Mouse (Mus musculus): ENCODE measurements at regions not wholly inside any gene's neighbourhood (a gene's known extent, or its start where the extent isn't known, plus 50 kb on each side); places are given as distances from the start of the nearest gene placed in this dataset.

- Histone ChIP-seq H3K27ac (peak overlapping the region; percentile 12), H3K4me3 (no peak overlapping the region)
- no peak for TF ChIP-seq CTCF (IDR thresholded peaks at IDR 0.05)
- intact Hi-C loops (cut with DNase I) = no loop called here
- no peak for DNase-seq
Observed at GRCm38 (mm10) chr3:149330041-149330440, 339.7 kb upstream of the Adgrl2 start.

- no peak for DNase-seq
- Histone ChIP-seq H3K4me3 (no peak overlapping the region), H3K27ac (peak overlapping the region; percentile 12; the same call in 1 of the 2 replicates)
- intact Hi-C loops (cut with DNase I) = no loop called here
- TF ChIP-seq CTCF (IDR thresholded peaks at IDR 0.05) = no peak
Observed at GRCm38 (mm10) chr3:149329615-149330014, 339.3 kb upstream of the Adgrl2 start.

- H3K27ac ChIP-seq = no peak overlapping the region
- DNase-seq = no peak
- no peak for TF ChIP-seq CTCF (IDR thresholded peaks at IDR 0.05)
- no peak overlapping the region for H3K4me3 ChIP-seq
- intact Hi-C loops (cut with DNase I) = no loop called here
Observed at GRCm38 (mm10) chr3:149326664-149327063, 336.3 kb upstream of the Adgrl2 start.

GRCm38 (mm10) chr3:149324088-149324487, 333.7 kb upstream of the Adgrl2 start:
- DNase-seq = no peak
- Histone ChIP-seq H3K4me3 (no peak overlapping the region), H3K27ac (no peak overlapping the region)
- intact Hi-C loops (cut with DNase I) = no loop called here
- TF ChIP-seq CTCF (IDR thresholded peaks at IDR 0.05) = no peak

GRCm38 (mm10) chr3:149318728-149319127, 328.4 kb upstream of the Adgrl2 start:
- no peak overlapping the region for H3K4me3 ChIP-seq
- intact Hi-C loops (cut with DNase I) = no loop called here

GRCm38 (mm10) chr3:149314258-149314657, 323.9 kb upstream of the Adgrl2 start:
- DNase-seq = no peak
- Histone ChIP-seq H3K4me3 (no peak overlapping the region), H3K27ac (no peak overlapping the region)
- intact Hi-C loops (cut with DNase I) = no loop called here
- TF ChIP-seq CTCF (IDR thresholded peaks at IDR 0.05) = no peak

More at GRCm38 (mm10) chr3:149318728-149319127, 328.4 kb upstream of the Adgrl2 start:
- no peak overlapping the region for H3K27ac ChIP-seq
- DNase-seq = no peak
- no peak for TF ChIP-seq CTCF (IDR thresholded peaks at IDR 0.05)

GRCm38 (mm10) chr3:149313217-149313616, 322.9 kb upstream of the Adgrl2 start:
- TF ChIP-seq CTCF (IDR thresholded peaks at IDR 0.05) = no peak
- H3K4me3 ChIP-seq = no peak overlapping the region
- H3K27ac ChIP-seq = no peak overlapping the region
- intact Hi-C loops (cut with DNase I) = no loop called here
- DNase-seq = no peak

- TF ChIP-seq CTCF (IDR thresholded peaks at IDR 0.05) = no peak
- Histone ChIP-seq H3K27ac (no peak overlapping the region), H3K4me3 (no peak overlapping the region)
- no peak for DNase-seq
- intact Hi-C loops (cut with DNase I) = no loop called here
Observed at GRCm38 (mm10) chr3:149311576-149311975, 321.2 kb upstream of the Adgrl2 start.

- no peak for TF ChIP-seq CTCF (IDR thresholded peaks at IDR 0.05)
- intact Hi-C loops (cut with DNase I) = no loop called here
- no peak for DNase-seq
- H3K4me3 ChIP-seq = no peak overlapping the region
- H3K27ac ChIP-seq = no peak overlapping the region
Observed at GRCm38 (mm10) chr3:149306709-149307108, 316.4 kb upstream of the Adgrl2 start.

- DNase-seq = no peak
- intact Hi-C loops (cut with DNase I) = no loop called here
- Histone ChIP-seq H3K4me3 (no peak overlapping the region), H3K27ac (no peak overlapping the region)
- TF ChIP-seq CTCF (IDR thresholded peaks at IDR 0.05) = no peak
Observed at GRCm38 (mm10) chr3:149306291-149306690, 315.9 kb upstream of the Adgrl2 start.

- no peak for TF ChIP-seq CTCF (IDR thresholded peaks at IDR 0.05)
- intact Hi-C loops (cut with DNase I) = no loop called here
- H3K27ac ChIP-seq = no peak overlapping the region
- no peak for DNase-seq
- H3K4me3 ChIP-seq = no peak overlapping the region
Observed at GRCm38 (mm10) chr3:149305440-149305839, 315.1 kb upstream of the Adgrl2 start.

- DNase-seq = no peak
Observed at GRCm38 (mm10) chr3:149305011-149305413, 314.7 kb upstream of the Adgrl2 start.

GRCm38 (mm10) chr3:149303418-149303817, 313.1 kb upstream of the Adgrl2 start:
- no peak for DNase-seq
- Histone ChIP-seq H3K4me3 (no peak overlapping the region), H3K27ac (no peak overlapping the region)
- no peak for TF ChIP-seq CTCF (IDR thresholded peaks at IDR 0.05)
- intact Hi-C loops (cut with DNase I) = no loop called here

More at GRCm38 (mm10) chr3:149305011-149305413, 314.7 kb upstream of the Adgrl2 start:
- Histone ChIP-seq H3K27ac (no peak overlapping the region), H3K4me3 (no peak overlapping the region)
- TF ChIP-seq CTCF (IDR thresholded peaks at IDR 0.05) = no peak
- intact Hi-C loops (cut with DNase I) = no loop called here

GRCm38 (mm10) chr3:149300002-149300401, 309.6 kb upstream of the Adgrl2 start:
- no peak overlapping the region for H3K4me3 ChIP-seq
- TF ChIP-seq CTCF (IDR thresholded peaks at IDR 0.05) = no peak
- intact Hi-C loops (cut with DNase I) = no loop called here

More at GRCm38 (mm10) chr3:149300002-149300401, 309.6 kb upstream of the Adgrl2 start:
- no peak for DNase-seq
- H3K27ac ChIP-seq = no peak overlapping the region

Data from gastrocnemius, adult 2 months (tissue).